Mouse (Mus musculus) thymus, postnatal 4 days (tissue): ENCODE results near the gene Rem2.

Experiments used
- DNase-seq: peaks from one replicate; pipeline ENCODE4 v3.0.0; 2021

Rem2 gene

DNA sequence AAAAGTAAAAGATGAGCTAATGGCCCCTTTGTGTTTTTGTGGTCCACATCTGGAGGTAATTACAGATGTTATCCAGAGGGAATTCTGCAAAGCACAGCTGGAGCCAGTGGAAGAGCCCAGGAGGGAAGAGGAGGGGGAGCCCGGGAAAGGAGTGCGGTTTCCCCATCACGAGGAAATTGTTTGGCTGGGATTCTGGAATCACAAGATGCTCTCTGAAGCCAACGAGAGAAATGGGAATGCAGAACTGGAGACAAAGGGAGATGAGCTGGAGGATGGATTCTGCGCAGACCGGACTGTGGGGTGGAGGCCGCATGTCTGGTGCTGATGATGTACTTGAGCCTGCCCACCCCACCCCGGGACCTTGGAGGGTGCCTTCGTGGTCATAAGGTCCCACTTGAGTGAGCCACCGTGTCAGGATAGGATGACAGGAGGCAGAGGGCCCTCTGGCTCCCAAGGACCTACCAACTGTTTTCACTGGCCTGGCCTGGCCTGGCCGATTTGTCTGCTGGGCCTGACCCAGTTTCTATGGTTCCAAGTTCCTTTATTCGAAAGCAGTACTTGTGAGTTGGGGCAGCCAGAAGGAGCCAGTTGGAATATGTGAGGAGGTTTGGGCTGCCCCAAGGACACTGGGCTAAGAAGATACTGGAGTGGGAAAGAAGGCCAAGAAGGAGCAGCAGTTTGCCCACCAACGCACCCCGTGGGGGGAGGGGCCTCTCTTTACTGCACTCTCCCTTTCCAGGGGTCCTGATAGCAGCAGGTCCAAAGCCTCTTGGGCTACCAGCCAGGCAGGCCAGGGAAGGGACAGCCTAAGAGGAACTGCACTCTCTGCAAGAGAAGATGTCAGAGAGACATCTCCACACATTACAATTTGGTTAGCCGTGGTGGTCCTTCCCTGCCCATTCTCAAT, 31.9 kb upstream of the Rem2 start:
- DNase-seq = no peak

DNA sequence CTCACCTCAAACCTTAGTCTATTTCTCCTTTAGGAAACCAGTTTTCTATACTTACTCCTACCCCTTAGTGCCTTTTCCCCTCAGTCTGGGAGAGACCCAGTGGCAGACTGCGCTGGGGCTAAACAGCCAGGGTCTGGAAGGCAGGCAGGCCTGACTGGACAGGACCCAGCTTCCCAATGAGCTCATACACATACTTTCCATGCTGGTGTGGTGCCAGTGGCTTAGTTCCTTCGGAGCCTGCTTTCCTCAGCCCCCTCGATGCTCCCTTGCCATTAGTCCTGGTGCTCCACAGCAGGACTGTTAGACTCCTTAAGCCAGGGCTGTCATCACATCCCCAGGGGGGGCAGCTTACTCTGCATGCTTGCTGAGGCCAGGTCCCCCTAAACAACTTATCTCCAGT, 30.4 kb upstream of the Rem2 start:
- no peak for DNase-seq

DNA sequence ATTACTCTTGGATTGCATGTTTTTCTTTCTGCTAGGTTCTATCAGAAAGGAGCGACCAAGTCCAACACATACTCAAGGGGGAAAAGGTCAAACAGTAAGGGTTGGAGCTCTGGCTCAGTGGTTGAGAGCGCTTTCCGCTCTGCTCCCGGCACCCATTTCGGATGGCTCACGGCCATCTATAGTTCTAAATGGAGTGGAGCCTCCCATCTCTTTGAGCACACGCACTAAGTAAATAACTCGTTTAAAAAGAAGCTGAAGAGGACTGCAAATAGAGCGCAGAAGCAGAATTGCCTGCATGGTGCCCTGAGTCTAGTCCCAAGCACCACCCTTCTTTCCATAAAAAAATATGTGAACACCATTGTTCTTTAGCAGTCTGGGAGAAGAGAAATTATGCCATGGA, 22.3 kb upstream of the Rem2 start:
- no peak for DNase-seq

GRCm38 (mm10) chr14:54454669-54455528, 21.0 kb upstream of the Rem2 start:
- no peak for DNase-seq

- DNase-seq = no peak
These were observed 17.9 kb upstream of the Rem2 start for GRCm38 (mm10) chr14:54457907-54458569.

DNA sequence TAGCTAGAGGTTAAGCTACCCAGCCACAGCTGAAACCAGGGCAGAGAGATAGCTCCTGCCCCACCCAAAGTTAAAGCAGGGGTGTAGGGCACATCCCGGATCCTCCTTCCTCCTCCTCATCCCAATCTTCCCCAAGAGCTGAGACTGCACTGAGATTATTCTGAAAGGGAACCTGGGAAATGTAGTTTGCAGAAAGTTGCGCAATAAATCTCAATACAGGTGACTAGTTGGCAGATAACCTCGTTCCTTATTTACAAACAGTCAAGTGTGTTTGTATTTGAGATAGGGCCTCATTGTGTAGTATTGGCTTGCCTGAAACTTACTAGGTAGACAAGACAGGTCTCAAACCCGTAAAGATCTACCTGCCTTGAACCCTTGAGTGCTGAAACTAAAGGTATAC, 13.8 kb upstream of the Rem2 start:
- no peak for DNase-seq

- no peak for DNase-seq
These were observed 12.6 kb upstream of the Rem2 start for GRCm38 (mm10) chr14:54463108-54463958.

- DNase-seq = peak; percentile 97
These were observed 12.0 kb upstream of the Rem2 start, which contains the start of gene Lrp10 for GRCm38 (mm10) chr14:54463959-54464292. TSS of gene Lrp10 (plus strand) at chr14:54464137.

- DNase-seq = peak; percentile 84
These were observed 11.5 kb upstream of the Rem2 start for GRCm38 (mm10) chr14:54464293-54465005.

DNA sequence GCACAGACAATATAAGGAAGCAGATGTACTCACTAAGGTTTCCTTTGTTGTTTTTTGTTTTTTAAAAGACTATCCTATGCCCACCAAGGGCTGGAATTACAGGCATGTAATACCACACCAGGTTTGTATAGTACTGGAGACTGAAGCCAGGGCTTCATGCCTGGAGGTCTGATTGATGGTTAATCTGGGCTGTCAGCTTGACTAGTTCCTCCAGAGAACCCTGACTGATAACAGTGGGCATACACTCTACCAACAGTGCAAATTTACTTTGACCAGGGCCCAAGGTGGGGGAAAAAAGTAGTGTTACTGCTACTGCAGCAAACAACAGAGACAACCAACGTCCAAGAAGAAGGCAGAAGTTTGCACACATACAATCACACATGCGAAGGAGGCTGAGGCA, 4.4 kb upstream of the Rem2 start:
- no peak for DNase-seq

DNA sequence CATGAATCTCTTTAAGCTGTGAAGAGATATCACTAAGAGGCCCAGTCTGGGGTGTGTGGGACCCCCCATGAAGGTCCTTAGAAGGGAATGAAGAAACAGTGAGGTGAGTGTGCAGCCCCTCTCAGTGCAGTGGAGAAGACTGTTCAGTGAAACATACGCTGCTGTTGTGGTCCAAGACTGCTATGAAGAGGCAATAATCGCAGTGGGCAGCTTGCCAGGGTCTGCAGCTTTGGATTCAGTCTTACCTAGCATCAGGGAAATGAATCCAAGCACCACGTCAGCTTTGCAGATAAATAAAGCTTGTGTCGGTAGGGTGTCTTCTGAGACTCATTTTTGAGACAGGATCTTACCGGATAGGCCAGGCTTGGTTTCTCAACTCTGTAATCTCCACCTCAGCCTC, 3.2 kb upstream of the Rem2 start:
- DNase-seq = no peak

- DNase-seq = no peak
These were observed 1.2 kb upstream of the Rem2 start for GRCm38 (mm10) chr14:54474744-54475143.

- DNase-seq = peak; percentile 25
These were observed 1.4 kb downstream of the Rem2 start for GRCm38 (mm10) chr14:54477172-54477909.

DNA sequence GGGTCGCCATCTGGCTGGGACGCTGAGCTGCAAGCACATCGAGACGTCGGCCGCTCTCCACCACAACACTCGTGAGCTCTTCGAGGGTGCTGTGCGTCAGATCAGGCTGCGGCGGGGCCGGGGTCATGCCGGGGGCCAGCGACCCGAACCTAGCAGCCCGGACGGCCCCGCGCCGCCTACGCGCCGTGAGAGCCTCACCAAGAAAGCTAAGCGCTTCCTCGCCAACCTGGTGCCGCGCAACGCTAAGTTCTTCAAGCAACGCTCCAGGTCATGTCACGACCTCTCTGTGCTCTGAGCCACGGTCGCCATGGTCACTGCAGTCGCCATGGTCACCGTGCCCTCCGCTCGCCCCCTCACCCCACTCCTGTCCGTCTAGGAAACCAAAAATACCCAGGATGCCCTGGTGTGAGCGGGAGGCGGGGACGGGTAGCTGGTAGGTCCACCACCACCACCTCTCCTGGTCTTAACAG, 3.6 kb downstream of the Rem2 start:
- peak; percentile 74 for DNase-seq

DNA sequence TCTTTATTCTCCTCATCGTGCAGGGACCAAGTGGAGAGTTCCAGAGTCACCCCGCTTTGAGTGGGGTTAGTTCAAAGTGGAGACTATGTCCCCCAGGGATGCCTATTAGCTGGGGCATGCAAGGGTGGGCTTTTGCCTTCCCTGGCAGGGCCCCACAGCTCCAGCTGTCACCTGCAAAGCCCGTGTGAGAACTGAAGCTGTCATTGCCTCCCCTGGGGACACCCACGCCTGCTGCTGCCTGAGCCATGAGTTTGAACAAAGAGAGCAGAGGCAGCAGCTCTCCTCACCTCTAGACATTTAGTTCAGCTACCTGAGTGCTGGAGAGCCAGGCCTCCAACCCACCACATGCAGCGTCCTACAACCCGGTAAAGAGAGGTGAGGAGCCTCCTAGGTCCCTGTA, 4.8 kb downstream of the Rem2 start:
- peak; percentile 70 for DNase-seq

DNA sequence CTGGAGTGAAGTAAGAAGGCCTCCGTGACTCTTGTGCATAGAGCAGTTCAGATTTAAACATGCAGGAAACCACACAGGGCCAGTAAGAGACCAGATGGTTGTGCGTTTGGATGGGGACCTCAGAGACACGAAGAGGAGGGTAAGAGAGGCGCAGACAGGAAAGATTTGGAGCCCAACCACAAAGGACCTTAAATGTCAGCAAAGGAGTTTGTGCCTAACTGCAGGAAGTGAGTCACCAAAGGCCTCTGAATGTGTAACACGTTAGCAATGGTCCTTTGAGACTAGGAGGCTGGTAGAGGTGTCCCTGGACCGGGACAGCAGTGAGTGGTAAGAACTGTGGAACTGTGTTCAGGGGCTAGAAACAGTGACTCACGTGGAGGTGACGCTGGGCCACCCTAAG, 5.5 kb downstream of the Rem2 start:
- DNase-seq = peak; percentile 47

DNA sequence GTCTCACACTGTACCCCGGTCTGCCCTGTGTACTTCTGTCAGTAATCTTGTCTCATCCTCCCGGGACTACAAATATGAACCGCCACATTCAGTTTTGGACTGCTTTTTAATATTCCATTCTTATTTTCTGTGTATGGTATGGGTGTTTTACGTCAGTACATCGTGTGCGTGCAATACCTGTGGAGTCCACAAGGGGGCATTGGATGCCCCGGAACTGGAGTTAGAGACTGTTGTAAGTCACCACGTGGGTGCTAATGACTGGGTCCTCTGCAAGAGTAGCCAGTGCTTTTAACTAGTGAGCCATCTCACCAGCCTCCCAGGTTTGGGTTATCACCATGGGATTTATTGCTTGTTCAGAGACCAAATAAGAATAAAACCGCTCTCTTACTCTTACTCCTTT, 6.6 kb downstream of the Rem2 start:
- peak; percentile 83 for DNase-seq

GRCm38 (mm10) chr14:54485899-54486298, 10.0 kb downstream of the Rem2 start:
- no peak for DNase-seq

DNA sequence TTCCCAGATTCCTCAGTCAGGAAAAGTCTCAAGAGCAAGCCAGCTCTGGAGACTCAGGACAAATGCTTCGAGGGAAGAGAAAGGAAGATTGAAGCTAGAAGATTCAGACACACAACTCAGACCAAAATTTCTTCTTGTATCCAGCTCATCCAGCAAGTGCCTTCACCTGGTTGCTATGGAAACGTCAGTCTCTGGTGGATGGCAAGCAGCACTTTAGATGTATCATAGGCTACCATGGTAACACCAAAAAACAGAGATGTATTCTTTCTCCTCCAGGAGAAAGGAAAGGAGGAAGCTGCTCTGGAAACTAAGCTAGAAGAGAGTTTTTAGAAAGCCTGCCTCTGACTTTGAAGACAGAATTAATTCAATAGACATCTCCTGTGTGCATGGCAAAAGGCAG, 11.8 kb downstream of the Rem2 start:
- DNase-seq = no peak

GRCm38 (mm10) chr14:54488350-54488749, 12.4 kb downstream of the Rem2 start:
- no peak for DNase-seq
